Mouse (Mus musculus) midbrain, embryonic 15.5 days (tissue): ENCODE measurements at regions not wholly inside any gene's neighbourhood (a gene's known extent, or its start where the extent isn't known, plus 50 kb on each side); places are given as distances from the start of the nearest gene placed in this dataset.

Experiments
- ATAC-seq: fragments of 200-750 bp; cut with Nextera tagmentation; replicated peaks from 2 replicates; pipeline ENCODE4 v1.8.0; 2017; ENCODE audit warnings: moderate TSS enrichment
- H3K27ac ChIP-seq: fragments of 300-500 bp; sonication (generic); 2 replicates; pipeline ENCODE4 v1.5.1; 2015; ENCODE audit warnings: mild to moderate bottlenecking, inconsistent platforms
- H3K27me3 ChIP-seq: fragments of 300-500 bp; sonication (generic); replicated peaks from 2 replicates; pipeline ENCODE4 v1.6.1; 2015; ENCODE audit warnings: inconsistent platforms
- H3K36me3 ChIP-seq: fragments of 300-500 bp; sonication (generic); replicated peaks from 2 replicates; pipeline ENCODE4 v1.6.1; 2015; ENCODE audit warnings: inconsistent platforms
- H3K4me1 ChIP-seq: fragments of 300-500 bp; sonication (generic); 2 replicates; pipeline ENCODE4 v1.6.1; 2015; ENCODE audit warnings: inconsistent platforms
- H3K4me2 ChIP-seq: fragments of 300-500 bp; sonication (generic); 2 replicates; pipeline ENCODE4 v1.6.1; 2015; ENCODE audit warnings: inconsistent platforms, mild to moderate bottlenecking, moderate library complexity
- H3K4me3 ChIP-seq: fragments of 300-500 bp; sonication (generic); 2 replicates; pipeline ENCODE4 v1.5.1; 2015; ENCODE audit warnings: mild to moderate bottlenecking, inconsistent platforms
- H3K9ac ChIP-seq: fragments of 300-500 bp; sonication (generic); 2 replicates; pipeline ENCODE4 v1.6.1; 2015; ENCODE audit warnings: mild to moderate bottlenecking, inconsistent platforms
- H3K9me3 ChIP-seq: fragments of 300-500 bp; sonication (generic); 2 replicates; pipeline ENCODE4 v1.6.1; 2016; ENCODE audit warnings: inconsistent platforms
- WGBS: fragments of 180-500 bp; shearing (Covaris S2); methylation state at CpG from one replicate; pipeline ENCODE4 v1.1.7; 2015; ENCODE audit warnings: mixed read lengths; 5-methylcytosine and 5-hydroxymethylcytosine counted together

DNA sequence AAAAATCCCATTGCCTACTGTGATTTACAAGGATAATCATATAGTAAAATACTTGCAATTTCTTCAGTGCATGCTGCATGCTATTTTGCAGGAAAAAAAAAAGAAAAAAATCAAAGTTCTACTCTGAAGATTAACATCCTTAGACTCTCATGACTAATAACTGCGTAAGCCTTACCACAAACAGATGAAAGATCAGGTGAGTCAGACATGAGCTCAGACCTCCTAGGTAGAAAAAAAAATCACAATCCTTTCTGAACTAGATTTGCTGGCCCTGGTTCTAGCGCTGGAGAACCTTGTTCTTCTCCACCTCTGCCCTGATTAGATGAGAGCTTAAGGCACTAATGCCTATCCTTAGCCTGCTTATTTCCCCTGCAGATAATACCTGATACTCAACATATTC, 96.1 kb upstream of the Snap25 start:
- no peaks in the 10 kb centered on the region for H3K36me3 ChIP-seq
- no peak overlapping the region for H3K9ac ChIP-seq
- H3K27me3 ChIP-seq = no peaks in the 10 kb centered on the region
- H3K4me1 ChIP-seq = no peaks in the 10 kb centered on the region
- H3K4me2 ChIP-seq = no peak overlapping the region
- no peak overlapping the region for H3K27ac ChIP-seq
- ATAC-seq = no peak
- WGBS = 90% methylated on average over 2 of the region's 2 CpGs
- no peaks in the 10 kb centered on the region for H3K9me3 ChIP-seq
- no peak overlapping the region for H3K4me3 ChIP-seq

DNA sequence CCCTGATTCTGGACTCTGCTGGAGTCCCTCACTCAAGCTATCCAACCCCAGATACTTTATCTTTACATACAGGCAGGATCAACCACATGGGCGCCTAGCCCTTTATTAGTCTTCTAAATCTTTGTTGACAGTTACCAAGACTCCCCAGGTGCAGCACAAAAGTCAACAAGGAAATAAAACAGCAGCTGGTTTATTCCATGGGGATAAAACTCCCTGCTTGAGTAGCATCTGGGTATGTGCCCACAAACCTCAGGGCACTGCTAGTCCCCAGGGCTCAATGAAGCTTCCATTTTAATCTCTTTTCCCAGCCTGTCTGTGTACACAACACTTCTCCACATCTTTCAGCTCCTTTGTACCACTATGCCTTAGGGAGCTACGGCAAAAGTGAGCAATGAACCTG, 95.1 kb upstream of the Snap25 start:
- H3K9me3 ChIP-seq = no peaks in the 10 kb centered on the region
- no peak overlapping the region for H3K4me2 ChIP-seq
- H3K36me3 ChIP-seq = no peaks in the 10 kb centered on the region
- no peaks in the 10 kb centered on the region for H3K27me3 ChIP-seq
- no peak overlapping the region for H3K4me3 ChIP-seq
- no peaks in the 10 kb centered on the region for H3K4me1 ChIP-seq
- WGBS = 45% methylated on average over 2 of the region's 2 CpGs
- ATAC-seq = no peak
- no peak overlapping the region for H3K27ac ChIP-seq
- H3K9ac ChIP-seq = no peak overlapping the region

DNA sequence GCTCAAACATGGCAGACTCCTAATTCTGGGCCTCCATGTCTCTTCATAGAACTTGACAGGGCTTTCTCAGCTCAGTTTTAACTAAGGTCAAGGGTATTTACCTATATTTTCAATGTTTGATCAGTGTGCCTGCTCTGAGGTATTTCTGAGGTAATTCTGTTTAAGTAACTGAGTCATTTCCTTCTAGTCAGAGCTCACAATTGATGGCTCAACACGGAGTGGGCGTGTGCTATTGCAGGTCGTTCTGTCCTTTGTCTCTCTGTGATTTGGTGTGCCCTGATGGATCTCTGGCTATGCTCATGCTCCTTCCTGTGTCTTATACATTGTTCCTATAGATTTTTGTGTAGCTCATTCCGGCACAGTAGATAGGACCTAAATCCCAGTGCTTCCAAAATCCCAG, 92.9 kb upstream of the Snap25 start:
- Histone ChIP-seq H3K9ac (no peak overlapping the region), H3K9me3 (no peaks in the 10 kb centered on the region), H3K27ac (no peak overlapping the region), H3K36me3 (no peaks in the 10 kb centered on the region), H3K4me2 (no peak overlapping the region), H3K4me3 (no peak overlapping the region), H3K27me3 (no peaks in the 10 kb centered on the region), H3K4me1 (no peaks in the 10 kb centered on the region)
- ATAC-seq = no peak
- 90% methylated on average over 4 of the region's 4 CpGs for WGBS

GRCm38 (mm10) chr2:136620969-136621368, 92.3 kb upstream of the Snap25 start:
- WGBS = 96% methylated on average over 4 of the region's 4 CpGs
- no peaks in the 10 kb centered on the region for H3K27me3 ChIP-seq

DNA sequence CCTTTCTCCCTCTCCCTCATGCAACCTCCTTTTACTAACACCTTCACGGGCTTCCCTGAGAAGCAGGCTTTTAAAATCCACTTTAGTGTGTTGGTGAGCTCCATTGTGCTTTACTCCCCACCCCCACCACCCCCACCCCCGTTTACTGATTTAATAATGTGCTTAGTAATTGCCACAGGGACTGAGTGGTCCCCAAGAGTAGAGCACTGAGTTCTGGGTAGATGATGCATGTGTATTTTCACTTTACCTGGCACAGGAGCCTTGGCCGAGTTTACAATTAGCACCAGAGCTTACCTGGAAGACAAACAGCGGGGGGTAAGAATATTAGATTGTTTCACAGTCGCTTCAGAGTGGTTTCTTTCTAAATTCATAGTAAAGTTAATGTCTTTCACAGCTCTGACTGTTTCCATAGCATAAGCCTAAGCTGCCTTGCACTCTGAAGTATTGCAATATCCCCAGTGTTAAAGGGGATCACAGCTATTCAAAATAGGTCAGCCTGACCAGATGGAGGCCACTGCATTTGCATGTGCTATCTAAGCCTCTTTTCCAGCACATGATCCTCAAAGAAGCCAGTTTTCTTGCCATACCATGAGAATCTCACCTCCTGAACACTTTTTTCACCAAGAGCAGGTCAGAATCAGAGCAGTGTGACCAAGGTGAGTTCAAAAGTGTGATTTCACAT, 89.3 kb upstream of the Snap25 start:
- Histone ChIP-seq H3K4me1 (no peaks in the 10 kb centered on the region), H3K4me2 (no peak overlapping the region), H3K27ac (no peak overlapping the region), H3K27me3 (no peaks in the 10 kb centered on the region), H3K4me3 (no peak overlapping the region), H3K36me3 (no peaks in the 10 kb centered on the region), H3K9me3 (no peaks in the 10 kb centered on the region), H3K9ac (no peak overlapping the region)
- no peak for ATAC-seq
- 45% methylated on average over 5 of the region's 5 CpGs for WGBS

More at GRCm38 (mm10) chr2:136620969-136621368, 92.3 kb upstream of the Snap25 start:
- H3K36me3 ChIP-seq = no peaks in the 10 kb centered on the region
- H3K4me3 ChIP-seq = no peak overlapping the region
- no peak overlapping the region for H3K27ac ChIP-seq
- no peak overlapping the region for H3K9ac ChIP-seq
- H3K4me1 ChIP-seq = no peaks in the 10 kb centered on the region
- no peak overlapping the region for H3K4me2 ChIP-seq
- no peak for ATAC-seq
- H3K9me3 ChIP-seq = no peaks in the 10 kb centered on the region

GRCm38 (mm10) chr2:136624490-136624850, 88.8 kb upstream of the Snap25 start:
- no peak for ATAC-seq
- H3K27ac ChIP-seq = no peak overlapping the region
- H3K36me3 ChIP-seq = no peaks in the 10 kb centered on the region
- H3K27me3 ChIP-seq = no peaks in the 10 kb centered on the region
- H3K4me1 ChIP-seq = no peaks in the 10 kb centered on the region
- H3K4me3 ChIP-seq = no peak overlapping the region
- H3K9me3 ChIP-seq = no peaks in the 10 kb centered on the region
- H3K4me2 ChIP-seq = no peak overlapping the region
- H3K9ac ChIP-seq = no peak overlapping the region

GRCm38 (mm10) chr2:136646917-136647316, 66.3 kb upstream of the Snap25 start:
- ATAC-seq = no peak
- Histone ChIP-seq H3K9ac (no peak overlapping the region), H3K4me3 (no peak overlapping the region), H3K4me2 (no peak overlapping the region), H3K36me3 (no peaks in the 10 kb centered on the region), H3K9me3 (no peaks in the 10 kb centered on the region), H3K4me1 (no peaks in the 10 kb centered on the region), H3K27ac (no peak overlapping the region), H3K27me3 (no peaks in the 10 kb centered on the region)
- 78% methylated on average over 3 of the region's 3 CpGs for WGBS

GRCm38 (mm10) chr2:136648606-136649005, 64.6 kb upstream of the Snap25 start:
- Histone ChIP-seq H3K4me2 (no peak overlapping the region), H3K27ac (no peak overlapping the region), H3K9me3 (no peaks in the 10 kb centered on the region), H3K4me3 (no peak overlapping the region), H3K36me3 (no peaks in the 10 kb centered on the region), H3K27me3 (no peaks in the 10 kb centered on the region), H3K9ac (no peak overlapping the region), H3K4me1 (no peaks in the 10 kb centered on the region)
- WGBS = 82% methylated on average over 5 of the region's 5 CpGs
- ATAC-seq = no peak

GRCm38 (mm10) chr2:136650721-136651120, 62.5 kb upstream of the Snap25 start:
- Histone ChIP-seq H3K4me2 (no peak overlapping the region), H3K4me1 (no peaks in the 10 kb centered on the region)
- 93% methylated on average over 1 of the region's 1 CpGs for WGBS

DNA sequence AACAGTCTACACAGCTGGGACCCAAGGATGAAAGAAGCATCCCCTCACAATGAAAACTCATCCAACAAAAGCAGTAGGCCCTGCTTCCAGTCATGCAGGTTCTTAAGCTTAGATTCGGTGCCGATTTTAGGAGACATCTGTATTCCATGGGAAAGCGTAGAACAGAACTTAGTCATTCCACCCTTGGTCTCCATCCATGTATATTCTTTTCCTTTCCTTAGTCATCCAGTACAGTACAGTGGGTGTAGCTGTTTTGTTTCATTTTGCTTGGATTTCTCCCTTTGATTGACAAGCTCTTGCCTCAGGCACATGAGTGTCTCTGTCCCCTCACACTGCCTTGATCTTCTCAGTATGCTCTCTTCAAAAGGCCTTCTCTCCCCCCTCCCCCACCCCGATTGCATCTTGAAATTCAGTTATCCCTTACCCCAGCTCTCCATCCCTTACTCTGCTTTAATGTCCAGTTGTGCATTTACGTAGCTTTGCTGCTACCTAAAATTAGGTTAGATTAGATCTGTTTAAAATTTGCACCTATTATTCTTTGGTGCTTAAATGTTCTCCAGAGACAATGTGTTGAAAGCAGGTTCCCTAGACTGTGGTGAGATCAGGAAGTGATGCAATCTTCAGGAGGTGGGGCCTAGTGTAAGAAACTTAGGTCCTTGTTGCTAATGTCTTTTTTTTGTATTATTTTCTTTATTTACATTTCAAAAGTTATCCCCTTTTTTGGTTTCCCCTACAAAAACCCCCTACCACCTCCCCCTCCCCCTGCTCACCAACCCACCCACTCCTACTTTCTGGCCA, 60.8 kb upstream of the Snap25 start:
- H3K4me2 ChIP-seq = no peak overlapping the region
- no peaks in the 10 kb centered on the region for H3K27me3 ChIP-seq
- no peak overlapping the region for H3K4me3 ChIP-seq
- 87% methylated on average over 5 of the region's 5 CpGs for WGBS
- peak; percentile 37; the same call in 1 of the 2 replicates for ATAC-seq
- H3K9me3 ChIP-seq = no peaks in the 10 kb centered on the region
- no peaks in the 10 kb centered on the region for H3K4me1 ChIP-seq
- H3K9ac ChIP-seq = no peak overlapping the region
- H3K36me3 ChIP-seq = no peaks in the 10 kb centered on the region
- H3K27ac ChIP-seq = no peak overlapping the region

More at GRCm38 (mm10) chr2:136650721-136651120, 62.5 kb upstream of the Snap25 start:
- no peaks in the 10 kb centered on the region for H3K9me3 ChIP-seq
- no peaks in the 10 kb centered on the region for H3K27me3 ChIP-seq
- no peak overlapping the region for H3K4me3 ChIP-seq
- no peak overlapping the region for H3K27ac ChIP-seq
- no peaks in the 10 kb centered on the region for H3K36me3 ChIP-seq
- no peak for ATAC-seq
- no peak overlapping the region for H3K9ac ChIP-seq
